Mouse (Mus musculus) neural tube, embryonic 10.5 days (tissue): ENCODE measurements around the gene Bcl2l13.
"Not testable (repeated sequence)": the region's sequence is repeated elsewhere in the genome, so short reads cannot be mapped to it uniquely, and the experiment has no call there.

Experiments used
- DNase-seq: peaks from one replicate; pipeline ENCODE4 v3.0.0-alpha.2; 2017; ENCODE audit warnings: low spot score; ENCODE audit errors: extremely low spot score

Bcl2l13 gene

GRCm38 (mm10) chr6:120835474-120836374 lies at the start of gene Bcl2l13:
Gene Bcl2l13 (plus strand): TSS chr6:120836212.
- peak; percentile 99 for DNase-seq

- DNase-seq: no peak
Observed at GRCm38 (mm10) chr6:120788068-120788607, 47.9 kb upstream of the Bcl2l13 start.

GRCm38 (mm10) chr6:120788904-120789303 lies 47.1 kb upstream of the Bcl2l13 start:
- no peak for DNase-seq

- DNase-seq: no peak
Observed at GRCm38 (mm10) chr6:120790153-120790552, 45.9 kb upstream of the Bcl2l13 start.

GRCm38 (mm10) chr6:120790717-120791116 lies 45.3 kb upstream of the Bcl2l13 start:
- DNase-seq: no peak

- no peak for DNase-seq
Observed at GRCm38 (mm10) chr6:120792947-120793346, 43.1 kb upstream of the Bcl2l13 start.

GRCm38 (mm10) chr6:120795422-120796086 lies 40.5 kb upstream of the Bcl2l13 start:
- no peak for DNase-seq

- no peak for DNase-seq
Observed at GRCm38 (mm10) chr6:120796111-120796510, 39.9 kb upstream of the Bcl2l13 start.

GRCm38 (mm10) chr6:120798019-120798418 lies 38.0 kb upstream of the Bcl2l13 start:
- no peak for DNase-seq

- DNase-seq: no peak
Observed at GRCm38 (mm10) chr6:120798905-120799304, 37.1 kb upstream of the Bcl2l13 start.

- DNase-seq: no peak
Observed at GRCm38 (mm10) chr6:120799581-120800041, 36.4 kb upstream of the Bcl2l13 start.

GRCm38 (mm10) chr6:120806999-120807737 lies 28.8 kb upstream of the Bcl2l13 start:
- DNase-seq: no peak

GRCm38 (mm10) chr6:120807738-120808081 lies 28.3 kb upstream of the Bcl2l13 start:
- DNase-seq: no peak

GRCm38 (mm10) chr6:120811999-120812398 lies 24.0 kb upstream of the Bcl2l13 start:
- not testable (repeated sequence) for DNase-seq

GRCm38 (mm10) chr6:120819294-120819693 lies 16.7 kb upstream of the Bcl2l13 start:
- no peak for DNase-seq

- no peak for DNase-seq
Observed at GRCm38 (mm10) chr6:120820144-120820543, 15.9 kb upstream of the Bcl2l13 start.

- DNase-seq: no peak
Observed at GRCm38 (mm10) chr6:120820941-120821340, 15.1 kb upstream of the Bcl2l13 start.

- no peak for DNase-seq
Observed at GRCm38 (mm10) chr6:120821715-120822114, 14.3 kb upstream of the Bcl2l13 start.

- DNase-seq: peak; percentile 91
Observed at GRCm38 (mm10) chr6:120822307-120822928, 13.6 kb upstream of the Bcl2l13 start, which contains the start of gene Atp6v1e1. Gene Atp6v1e1 (minus strand): TSS chr6:120822793.

- no peak for DNase-seq
Observed at GRCm38 (mm10) chr6:120822937-120823614, 12.9 kb upstream of the Bcl2l13 start.
